Mouse (Mus musculus): Measurements from ENCODE around the gene Zfp385a. TPM values are rescaled to one million over a fixed set of nuclear protein-coding genes. Genes with fewer than 3 reads are reported as not detected.

Gene Zfp385a
- polyA plus RNA-seq, 1 experiment from 2014 or later: 24.3 TPM

GRCm38 (mm10) chr15:103341547-103341946 is 1.7 kb upstream of the Zfp385a start:
- Histone ChIP-seq H3K27ac (replicated peaks) (no peak overlapping the region; the same call in 1 of the 2 replicates), H3K27me3 (ENCODE audit: low read depth, poor library complexity, severe bottlenecking) (peaks cover 52% of the 10 kb centered on the region), H3K4me3 (no peak overlapping the region), H3K9me3 (replicated peaks) (no peaks in the 10 kb centered on the region), H3K4me1 (peaks cover 55% of the 10 kb centered on the region), H3K36me3 (peaks cover 28% of the 10 kb centered on the region)
- 46% methylated on average over 8 of the region's 8 CpGs for WGBS
- DNase-seq (ENCODE audit: low spot score): no peak

- Histone ChIP-seq H3K4me1 (peaks cover 62% of the 10 kb centered on the region), H3K27me3 (ENCODE audit: low read depth, poor library complexity, severe bottlenecking) (peaks cover 52% of the 10 kb centered on the region), H3K9me3 (replicated peaks) (no peaks in the 10 kb centered on the region), H3K4me3 (peak overlapping the region; percentile 64; the same call in 1 of the 2 replicates), H3K27ac (replicated peaks) (no peak overlapping the region), H3K36me3 (peaks cover 21% of the 10 kb centered on the region)
- DNase-seq (ENCODE audit: low spot score): no peak
- WGBS: 17% methylated on average over 4 of the region's 4 CpGs
These were observed 893 bp upstream of the Zfp385a start for GRCm38 (mm10) chr15:103340786-103341185.

GRCm38 (mm10) chr15:103339166-103339960 is 530 bp downstream of the Zfp385a start:
- 3% methylated on average over 29 of the region's 31 CpGs for WGBS
- Histone ChIP-seq H3K9me3 (replicated peaks) (no peaks in the 10 kb centered on the region), H3K27ac (replicated peaks) (peak overlapping the region; percentile 60), H3K4me1 (peaks cover 76% of the 10 kb centered on the region), H3K4me3 (peak overlapping the region; percentile 64), H3K27me3 (ENCODE audit: low read depth, poor library complexity, severe bottlenecking) (peaks cover 57% of the 10 kb centered on the region), H3K36me3 (peaks cover 6% of the 10 kb centered on the region)
- DNase-seq (ENCODE audit: low spot score): peak; percentile 49

GRCm38 (mm10) chr15:103338829-103339165 is 1.1 kb downstream of the Zfp385a start:
- DNase-seq (ENCODE audit: low spot score): no peak
- H3K27ac ChIP-seq (replicated peaks): peak overlapping the region; percentile 60
- H3K4me1 ChIP-seq: peaks cover 82% of the 10 kb centered on the region
- WGBS: 32% methylated on average over 4 of the region's 4 CpGs
- peaks cover 57% of the 10 kb centered on the region for H3K27me3 ChIP-seq (ENCODE audit: low read depth, poor library complexity, severe bottlenecking)
- peaks cover under 1% of the 10 kb centered on the region; the same call in 1 of the 2 replicates for H3K36me3 ChIP-seq
- no peaks in the 10 kb centered on the region for H3K9me3 ChIP-seq (replicated peaks)
- peak overlapping the region; percentile 64 for H3K4me3 ChIP-seq

- Histone ChIP-seq H3K4me1 (peaks cover 99% of the 10 kb centered on the region), H3K27me3 (ENCODE audit: low read depth, poor library complexity, severe bottlenecking) (peaks cover 57% of the 10 kb centered on the region), H3K4me3 (no peak overlapping the region), H3K36me3 (no peaks in the 10 kb centered on the region), H3K9me3 (replicated peaks) (no peaks in the 10 kb centered on the region), H3K27ac (replicated peaks) (peak overlapping the region; percentile 52; the same call in 1 of the 2 replicates)
- WGBS: 27% methylated on average over 11 of the region's 11 CpGs
- no peak for DNase-seq (ENCODE audit: low spot score)
These were observed 2.8 kb downstream of the Zfp385a start for GRCm38 (mm10) chr15:103336996-103337667.

GRCm38 (mm10) chr15:103335488-103336235 is 4.2 kb downstream of the Zfp385a start:
- H3K27me3 ChIP-seq (ENCODE audit: low read depth, poor library complexity, severe bottlenecking): peaks cover 42% of the 10 kb centered on the region
- WGBS: 29% methylated on average over 7 of the region's 7 CpGs
- peak overlapping the region; percentile 85 for H3K27ac ChIP-seq (replicated peaks)
- H3K36me3 ChIP-seq: no peaks in the 10 kb centered on the region
- peaks cover 92% of the 10 kb centered on the region for H3K4me1 ChIP-seq
- no peak overlapping the region for H3K4me3 ChIP-seq
- H3K9me3 ChIP-seq (replicated peaks): no peaks in the 10 kb centered on the region
- DNase-seq (ENCODE audit: low spot score): no peak

- WGBS: 68% methylated on average over 3 of the region's 3 CpGs
- Histone ChIP-seq H3K27ac (replicated peaks) (peak overlapping the region; percentile 85), H3K36me3 (no peaks in the 10 kb centered on the region), H3K9me3 (replicated peaks) (no peaks in the 10 kb centered on the region), H3K4me3 (no peak overlapping the region), H3K4me1 (peaks cover 86% of the 10 kb centered on the region), H3K27me3 (ENCODE audit: low read depth, poor library complexity, severe bottlenecking) (peaks cover 36% of the 10 kb centered on the region)
- no peak for DNase-seq (ENCODE audit: low spot score)
These were observed 4.9 kb downstream of the Zfp385a start for GRCm38 (mm10) chr15:103335040-103335439.

- DNase-seq (ENCODE audit: low spot score): peak; percentile 84
- H3K4me3 ChIP-seq: peak overlapping the region; percentile 28
- no peaks in the 10 kb centered on the region for H3K9me3 ChIP-seq (replicated peaks)
- H3K27me3 ChIP-seq (ENCODE audit: low read depth, poor library complexity, severe bottlenecking): peaks cover 29% of the 10 kb centered on the region
- no peaks in the 10 kb centered on the region for H3K36me3 ChIP-seq
- peaks cover 77% of the 10 kb centered on the region for H3K4me1 ChIP-seq
- H3K27ac ChIP-seq (replicated peaks): peak overlapping the region; percentile 85
- WGBS: 3% methylated on average over 2 of the region's 2 CpGs
These were observed 5.7 kb downstream of the Zfp385a start for GRCm38 (mm10) chr15:103334194-103334593.

GRCm38 (mm10) chr15:103333738-103334137 is 6.2 kb downstream of the Zfp385a start:
- Histone ChIP-seq H3K4me3 (peak overlapping the region; percentile 28), H3K27me3 (ENCODE audit: low read depth, poor library complexity, severe bottlenecking) (peaks cover 25% of the 10 kb centered on the region), H3K4me1 (peaks cover 73% of the 10 kb centered on the region), H3K27ac (replicated peaks) (peak overlapping the region; percentile 85), H3K36me3 (no peaks in the 10 kb centered on the region), H3K9me3 (replicated peaks) (no peaks in the 10 kb centered on the region)
- 23% methylated on average over 5 of the region's 5 CpGs for WGBS
- no peak for DNase-seq (ENCODE audit: low spot score)

- Histone ChIP-seq H3K9me3 (replicated peaks) (no peaks in the 10 kb centered on the region), H3K4me1 (peaks cover 67% of the 10 kb centered on the region), H3K4me3 (peak overlapping the region; percentile 34), H3K27me3 (ENCODE audit: low read depth, poor library complexity, severe bottlenecking) (peaks cover 19% of the 10 kb centered on the region), H3K36me3 (no peaks in the 10 kb centered on the region), H3K27ac (replicated peaks) (peak overlapping the region; percentile 85)
- WGBS: 55% methylated on average over 5 of the region's 5 CpGs
- no peak for DNase-seq (ENCODE audit: low spot score)
These were observed 6.7 kb downstream of the Zfp385a start for GRCm38 (mm10) chr15:103333081-103333615.

- H3K36me3 ChIP-seq: peaks cover 22% of the 10 kb centered on the region
- H3K9me3 ChIP-seq (replicated peaks): no peaks in the 10 kb centered on the region
- peak; percentile 93 for DNase-seq (ENCODE audit: low spot score)
- no peaks in the 10 kb centered on the region for H3K27me3 ChIP-seq (ENCODE audit: low read depth, poor library complexity, severe bottlenecking)
- peaks cover 48% of the 10 kb centered on the region for H3K4me1 ChIP-seq
- under 1% methylated on average over 40 of the region's 40 CpGs for WGBS
- peak overlapping the region; percentile 95 for H3K27ac ChIP-seq (replicated peaks)
- H3K4me3 ChIP-seq: peak overlapping the region; percentile 76
These were observed 16.2 kb downstream of the Zfp385a start for GRCm38 (mm10) chr15:103323455-103324247.

- Histone ChIP-seq H3K4me1 (peaks cover 48% of the 10 kb centered on the region), H3K9me3 (replicated peaks) (no peaks in the 10 kb centered on the region), H3K27me3 (ENCODE audit: low read depth, poor library complexity, severe bottlenecking) (no peaks in the 10 kb centered on the region), H3K4me3 (peak overlapping the region; percentile 76), H3K27ac (replicated peaks) (peak overlapping the region; percentile 95), H3K36me3 (peaks cover 27% of the 10 kb centered on the region)
- no peak for DNase-seq (ENCODE audit: low spot score)
- WGBS: under 1% methylated on average over 25 of the region's 26 CpGs
These were observed 16.8 kb downstream of the Zfp385a start for GRCm38 (mm10) chr15:103323070-103323454.

All from midbrain, embryonic 10.5 days (tissue).